Mouse (Mus musculus) NIH3T3 (cell line): ENCODE measurements at regions not wholly inside any gene's neighbourhood (a gene's known extent, or its start where the extent isn't known, plus 50 kb on each side); places are given as distances from the start of the nearest gene placed in this dataset.
A peak's percentile ranks its signal among the peaks of the same experiment; 100 is the strongest.

Experiments
- DNase-seq: peaks from one replicate; pipeline ENCODE4 v3.0.0-alpha.2; 2012; ENCODE audit warnings: low read depth

GRCm38 (mm10) chr9:41590164-41590563, 428.7 kb upstream of the Ubash3b start:
- DNase-seq: peak; percentile 70

- peak; percentile 82 for DNase-seq
Measured at GRCm38 (mm10) chr9:41588466-41589425, 427.2 kb upstream of the Ubash3b start.

- DNase-seq: peak; percentile 68
Measured at GRCm38 (mm10) chr9:41587762-41588161, 426.3 kb upstream of the Ubash3b start.

- DNase-seq: peak; percentile 50
Measured at GRCm38 (mm10) chr9:41586966-41587570, 425.6 kb upstream of the Ubash3b start.

- peak; percentile 75 for DNase-seq
Measured at GRCm38 (mm10) chr9:41586291-41586690, 424.8 kb upstream of the Ubash3b start.

- peak; percentile 62 for DNase-seq
Measured at GRCm38 (mm10) chr9:41585771-41586170, 424.3 kb upstream of the Ubash3b start.

- peak; percentile 42 for DNase-seq
Measured at GRCm38 (mm10) chr9:41585012-41585411, 423.5 kb upstream of the Ubash3b start.

- DNase-seq: peak; percentile 74
Measured at GRCm38 (mm10) chr9:41583711-41584329, 422.3 kb upstream of the Ubash3b start.

- DNase-seq: peak; percentile 49
Measured at GRCm38 (mm10) chr9:41583276-41583675, 421.8 kb upstream of the Ubash3b start.

GRCm38 (mm10) chr9:41582711-41583236, 421.3 kb upstream of the Ubash3b start:
- DNase-seq: peak; percentile 36

- peak; percentile 67 for DNase-seq
Measured at GRCm38 (mm10) chr9:41582171-41582570, 420.7 kb upstream of the Ubash3b start.

- no peak for DNase-seq
Measured at GRCm38 (mm10) chr9:41581741-41582140, 420.2 kb upstream of the Ubash3b start.

- DNase-seq: peak; percentile 85
Measured at GRCm38 (mm10) chr9:41581152-41581551, 419.7 kb upstream of the Ubash3b start.

- peak; percentile 86 for DNase-seq
Measured at GRCm38 (mm10) chr9:41580611-41581041, 419.1 kb upstream of the Ubash3b start.

- DNase-seq: no peak
Measured at GRCm38 (mm10) chr9:41580067-41580466, 418.6 kb upstream of the Ubash3b start.

- peak; percentile 86 for DNase-seq
Measured at GRCm38 (mm10) chr9:41579107-41580014, 417.9 kb upstream of the Ubash3b start.

- no peak for DNase-seq
Measured at GRCm38 (mm10) chr9:41578221-41579106, 417.0 kb upstream of the Ubash3b start.

GRCm38 (mm10) chr9:41577760-41578159, 416.3 kb upstream of the Ubash3b start:
- DNase-seq: peak; percentile 53

GRCm38 (mm10) chr9:41575826-41576225, 414.3 kb upstream of the Ubash3b start:
- no peak for DNase-seq

- no peak for DNase-seq
Measured at GRCm38 (mm10) chr9:41570262-41570661, 408.8 kb upstream of the Ubash3b start.
